Mouse (Mus musculus): ENCODE results near the gene Lyg2.

Gene Lyg2

GRCm38 (mm10) chr1:37877736-37878460, 38.4 kb downstream of the Lyg2 start:
- DNase-seq (ENCODE audit: low spot score), result no peak

DNA sequence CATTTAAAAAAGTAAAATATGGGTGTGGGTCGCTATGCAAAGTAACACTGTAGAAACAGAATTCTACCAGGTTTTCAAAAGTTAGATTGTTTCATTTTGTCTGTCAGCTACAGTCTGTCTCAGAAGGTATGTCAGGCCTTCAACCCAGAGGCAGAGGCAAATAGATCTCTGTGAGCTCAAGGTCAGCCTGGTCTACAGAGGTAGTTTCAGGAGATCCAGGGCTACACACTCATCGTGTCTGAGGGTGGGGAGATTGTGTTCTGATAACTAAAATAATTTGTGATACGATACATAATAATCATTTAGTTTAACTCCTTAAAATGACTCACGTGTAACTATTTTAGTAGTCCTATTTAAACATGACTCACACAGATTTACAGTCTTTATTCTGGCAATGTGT, 43.1 kb downstream of the Lyg2 start:
- no peak for DNase-seq (ENCODE audit: low spot score)

DNA sequence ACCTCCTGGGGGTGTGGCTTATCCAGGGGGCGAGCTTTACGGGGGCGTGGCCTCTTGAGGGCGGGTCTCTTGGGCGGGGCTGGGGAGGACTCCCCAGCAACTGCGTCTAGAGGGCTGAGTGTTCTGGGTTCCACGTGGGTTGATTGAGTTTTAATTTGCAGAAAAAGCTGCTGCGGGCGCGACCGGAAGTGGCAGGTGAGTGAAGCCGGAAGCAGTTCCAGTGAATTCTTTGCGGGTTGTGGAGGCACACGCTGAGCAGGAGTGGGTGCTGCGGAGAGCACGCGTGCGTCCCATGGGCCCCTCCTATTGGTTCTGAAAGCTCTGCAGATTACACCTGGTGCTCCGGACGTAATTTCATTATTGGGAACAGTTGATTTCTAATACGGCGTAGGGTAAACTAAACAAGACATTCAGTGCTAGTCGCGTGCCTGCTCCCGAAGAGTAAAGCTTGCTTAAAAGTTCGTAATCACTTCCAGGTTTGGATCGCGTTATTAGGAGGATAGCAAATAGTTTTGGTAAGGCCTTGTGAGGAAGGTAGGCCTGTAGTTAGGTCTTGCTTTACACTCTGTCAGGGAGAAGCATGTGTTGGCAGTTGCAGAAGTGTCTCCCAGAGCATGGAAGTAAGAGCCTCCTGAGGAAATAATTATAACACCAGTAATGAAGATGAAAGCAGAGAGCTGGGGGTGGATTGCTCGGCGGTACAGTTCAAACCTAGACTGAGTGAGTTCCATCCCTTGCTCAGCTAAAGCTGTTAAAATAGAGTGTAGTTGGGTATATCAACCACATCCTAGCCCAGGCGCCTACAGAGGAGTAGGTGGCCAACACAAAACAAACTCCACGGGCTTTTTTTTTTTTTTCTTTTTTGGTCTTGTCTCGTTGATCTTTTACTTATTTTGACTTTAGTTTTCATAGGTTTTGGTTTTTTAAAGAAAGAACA, 43.9 kb downstream of the Lyg2 start:
- peak; percentile 69 for DNase-seq (ENCODE audit: low spot score)

DNA sequence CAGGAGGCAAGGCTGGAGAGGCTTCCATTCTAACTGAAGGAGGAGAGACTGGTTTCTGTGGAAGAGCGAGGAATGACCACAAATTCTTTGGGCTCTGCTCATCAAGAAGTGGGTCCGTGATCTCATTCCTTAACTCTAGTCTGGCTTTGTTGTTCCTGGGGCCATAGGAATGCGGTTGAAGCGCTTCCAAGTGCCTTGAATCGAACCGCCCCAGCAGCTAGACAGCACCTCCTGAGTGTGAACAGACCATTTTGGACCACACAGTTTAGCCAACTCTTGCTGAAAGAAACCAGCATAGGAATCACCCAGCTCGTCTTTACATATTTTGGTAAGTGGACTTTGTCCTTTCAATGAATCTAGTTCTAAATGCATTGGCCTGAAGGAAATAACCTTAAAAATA, 44.6 kb downstream of the Lyg2 start, which contains the start of gene Lipt1:
Lipt1 (plus strand) TSS at position 35 of the 400 bp plus-strand sequence.
- no peak for DNase-seq (ENCODE audit: low spot score)

- DNase-seq (ENCODE audit: low spot score), result no peak
Measured at GRCm38 (mm10) chr1:37869362-37869761, 46.9 kb downstream of the Lyg2 start.

DNA sequence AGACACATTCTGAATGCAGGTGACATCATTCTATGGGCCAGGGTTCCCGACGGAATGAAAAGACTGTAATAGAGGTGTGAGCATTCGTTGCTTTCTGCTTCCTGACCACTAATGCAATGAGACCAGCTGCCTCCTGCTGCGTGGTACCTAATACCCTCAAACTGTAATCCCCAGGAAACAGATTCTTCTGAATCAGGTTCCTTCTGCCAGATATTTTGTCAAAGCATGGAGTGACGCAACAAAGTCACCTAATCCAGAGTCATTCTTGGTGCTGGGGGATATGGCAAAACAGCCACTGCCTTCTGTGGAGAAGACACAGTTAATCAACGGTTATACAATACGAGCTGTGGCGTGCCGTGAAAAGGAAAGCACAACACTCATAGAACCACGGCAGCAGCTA, 47.7 kb downstream of the Lyg2 start:
- no peak for DNase-seq (ENCODE audit: low spot score)

DNA sequence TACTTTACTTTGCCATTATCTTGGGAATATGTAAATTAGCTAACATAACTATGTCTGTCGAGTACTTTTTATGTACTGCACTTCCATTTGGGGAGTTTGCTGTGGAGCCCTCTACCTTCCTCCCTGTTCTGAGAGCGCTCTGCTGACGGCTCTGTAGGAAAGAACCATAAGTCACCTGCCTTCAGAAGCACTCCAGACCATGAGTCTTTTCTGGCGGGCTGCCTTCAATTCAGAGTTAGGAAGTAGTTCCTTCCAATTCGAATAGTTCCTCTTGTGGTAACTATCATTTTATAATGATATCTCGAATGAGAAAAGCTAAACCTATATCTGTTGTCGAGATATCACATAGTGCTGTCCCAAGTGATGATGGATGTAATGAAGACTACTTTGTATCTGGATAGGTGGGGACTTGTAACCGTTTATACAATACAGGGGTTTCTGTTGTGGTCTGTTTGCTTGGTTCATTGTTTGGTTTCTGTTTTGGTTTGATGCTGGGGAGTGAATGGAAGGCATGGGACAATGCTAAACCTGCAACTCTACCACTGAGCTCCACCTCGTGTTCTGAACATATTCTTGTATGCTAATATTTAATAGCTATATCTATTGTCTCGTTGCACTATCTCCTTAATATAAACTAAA, 48.5 kb downstream of the Lyg2 start:
- DNase-seq (ENCODE audit: low spot score), result no peak

DNA sequence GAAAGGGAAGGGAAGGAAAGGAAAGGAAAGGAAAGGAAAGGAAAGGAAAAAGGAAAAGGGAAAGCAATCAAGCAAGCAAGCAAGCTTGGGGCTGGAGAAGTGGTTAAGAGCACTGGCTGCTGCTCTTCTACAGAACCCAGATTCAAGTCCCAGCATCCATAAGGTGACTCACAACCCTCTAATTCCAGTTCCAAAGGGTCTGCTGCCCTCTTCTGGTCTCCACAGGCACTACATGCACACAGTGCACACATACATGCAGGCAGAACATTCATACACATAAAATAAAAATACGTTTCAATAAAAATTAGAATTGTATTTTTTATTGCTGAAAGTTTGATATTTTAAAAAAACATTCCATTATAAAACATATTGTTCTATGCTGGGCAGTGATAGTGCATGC, 49.2 kb downstream of the Lyg2 start:
- DNase-seq (ENCODE audit: low spot score), result peak; percentile 52

DNA sequence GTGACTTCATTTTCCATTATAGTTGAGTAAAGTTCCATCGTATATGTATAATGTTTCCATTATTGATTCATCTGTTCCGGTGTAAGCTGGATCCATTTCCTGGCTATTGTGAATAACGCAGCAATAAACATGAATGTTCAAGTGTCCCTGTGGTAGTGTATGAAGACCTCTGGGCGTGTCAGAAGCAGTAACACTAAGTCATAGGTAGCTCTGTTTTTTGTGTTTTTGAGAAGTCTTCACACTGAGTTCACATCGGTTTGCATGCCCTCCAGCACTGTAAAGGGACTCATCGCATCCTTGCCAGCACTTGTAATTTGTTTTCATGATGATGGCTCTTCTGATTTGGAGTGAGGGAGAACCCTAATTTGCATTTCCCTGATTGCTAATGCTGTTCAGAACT, 50.0 kb downstream of the Lyg2 start, which contains the start of gene Tsga10:
Tsga10 (minus strand) TSS at position 144 of the 400 bp plus-strand sequence.
- DNase-seq (ENCODE audit: low spot score), result no peak

DNA sequence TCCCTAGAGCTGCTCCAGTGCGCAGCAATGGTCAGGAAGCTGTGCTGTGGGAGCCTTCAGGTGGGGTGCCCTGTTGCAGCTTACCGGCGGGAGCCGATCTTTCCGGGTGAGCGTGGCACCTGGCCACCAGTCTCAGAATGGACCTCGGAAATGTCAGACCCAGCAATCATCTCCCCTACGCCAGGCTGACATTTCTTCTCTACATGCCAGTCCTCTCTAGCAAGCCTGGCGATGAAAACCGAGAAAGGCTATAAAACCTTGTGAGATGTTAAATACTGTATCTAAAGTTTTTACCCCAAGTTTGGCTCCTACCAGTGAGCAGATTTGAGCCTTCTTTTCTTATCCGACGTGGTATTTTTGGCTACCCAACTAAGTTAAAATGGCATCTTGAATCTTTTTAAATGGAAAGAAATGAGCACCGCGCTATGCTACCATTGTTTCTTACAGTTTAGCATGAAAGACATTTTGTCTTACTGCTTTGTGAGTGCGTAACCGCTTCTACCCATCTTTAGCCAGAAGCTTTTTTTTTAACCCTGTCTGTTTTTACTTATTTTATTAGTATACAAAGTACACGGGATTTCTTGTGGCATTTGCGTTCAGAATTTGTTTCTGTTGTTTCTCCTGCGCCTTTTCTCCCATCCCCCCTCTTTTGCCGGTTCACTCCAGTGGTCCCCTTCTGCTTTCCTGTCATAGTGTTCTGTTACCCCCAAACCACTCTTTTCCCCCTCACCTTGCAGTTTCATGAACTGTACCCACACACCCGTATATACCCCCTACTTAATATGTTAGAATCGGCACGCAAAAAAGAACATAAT, 50.7 kb downstream of the Lyg2 start:
- no peak for DNase-seq (ENCODE audit: low spot score)

- peak; percentile 99 for DNase-seq (ENCODE audit: low spot score)
Measured at GRCm38 (mm10) chr1:37864511-37865400, 51.5 kb downstream of the Lyg2 start.
